Mouse (Mus musculus): Measurements from ENCODE around the gene A030003K21Rik.
"Not testable (repeated sequence)": the region's sequence is repeated elsewhere in the genome, so short reads cannot be mapped to it uniquely, and the experiment has no call there.

Gene A030003K21Rik

GRCm38 (mm10) chr1:82943295-82943694, at the start of gene A030003K21Rik:
Gene A030003K21Rik (minus strand): TSS chr1:82943388.
- in situ Hi-C loops (cut with MboI; ENCODE audit: unreplicated experiment in 2 of 2): not testable (repeated sequence)

DNA sequence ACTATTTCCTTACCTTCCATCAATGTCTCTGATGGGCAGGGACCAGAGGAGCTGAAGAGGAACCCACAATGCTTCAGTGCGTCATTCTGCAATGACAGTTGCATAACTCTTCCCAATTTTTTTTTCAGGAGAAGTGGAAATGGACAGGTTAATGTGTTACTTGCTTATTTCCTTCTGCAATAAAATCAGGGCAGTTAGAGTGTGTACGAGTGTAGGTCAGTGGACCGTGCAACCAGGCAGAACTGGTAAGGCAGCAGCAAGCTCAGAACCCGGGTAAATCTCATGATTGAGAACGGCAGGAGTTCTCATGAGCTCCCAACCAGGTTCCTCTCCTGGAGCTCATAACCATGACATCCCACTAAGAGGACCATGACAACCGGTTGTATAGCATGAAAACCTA, 48.9 kb upstream of the A030003K21Rik start:
- in situ Hi-C loops (cut with MboI; ENCODE audit: unreplicated experiment in 2 of 2): loop anchor here in 1 of 2 experiments (25.0 kb wide), 1 partner anchor 430 kb away; no protein-coding TSS in a partner anchor

GRCm38 (mm10) chr1:82991596-82991995, 48.4 kb upstream of the A030003K21Rik start:
- in situ Hi-C loops (cut with MboI; ENCODE audit: unreplicated experiment in 2 of 2): loop anchor here in 1 of 2 experiments (25.0 kb wide), 1 partner anchor 429 kb away; no protein-coding TSS in a partner anchor

DNA sequence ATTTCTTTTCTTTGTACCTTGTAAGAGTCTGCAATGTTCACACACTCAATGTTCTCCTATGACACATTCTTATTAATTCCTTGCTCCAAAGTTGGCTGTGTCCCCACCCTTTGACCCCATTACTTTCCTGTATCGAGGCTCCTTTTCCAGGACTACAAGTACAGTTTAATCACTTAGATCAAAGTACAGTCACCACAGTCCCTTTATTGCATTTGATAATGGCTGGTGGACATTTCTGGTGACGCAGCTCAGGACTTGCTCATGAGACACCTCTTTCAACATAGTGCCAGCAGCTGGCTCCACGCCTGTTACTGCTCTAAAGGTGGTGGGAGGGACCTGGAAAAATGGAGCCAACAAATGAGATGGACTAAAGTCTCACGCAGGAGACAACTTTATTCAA, 47.9 kb upstream of the A030003K21Rik start:
- in situ Hi-C loops (cut with MboI; ENCODE audit: unreplicated experiment in 2 of 2): loop anchor here in 1 of 2 experiments (25.0 kb wide), 1 partner anchor 429 kb away; no protein-coding TSS in a partner anchor

- in situ Hi-C loops (cut with MboI; ENCODE audit: unreplicated experiment in 2 of 2): loop anchor here (5.0 to 25.0 kb wide), 3 partner anchors 185 to 1683 kb away; no protein-coding TSS in a partner anchor
These were observed 44.5 kb upstream of the A030003K21Rik start for GRCm38 (mm10) chr1:82987530-82988198.

GRCm38 (mm10) chr1:82986738-82987137, 43.5 kb upstream of the A030003K21Rik start:
- in situ Hi-C loops (cut with MboI; ENCODE audit: unreplicated experiment in 2 of 2): loop anchor here (5.0 to 25.0 kb wide), 3 partner anchors 184 to 1682 kb away; no protein-coding TSS in a partner anchor

DNA sequence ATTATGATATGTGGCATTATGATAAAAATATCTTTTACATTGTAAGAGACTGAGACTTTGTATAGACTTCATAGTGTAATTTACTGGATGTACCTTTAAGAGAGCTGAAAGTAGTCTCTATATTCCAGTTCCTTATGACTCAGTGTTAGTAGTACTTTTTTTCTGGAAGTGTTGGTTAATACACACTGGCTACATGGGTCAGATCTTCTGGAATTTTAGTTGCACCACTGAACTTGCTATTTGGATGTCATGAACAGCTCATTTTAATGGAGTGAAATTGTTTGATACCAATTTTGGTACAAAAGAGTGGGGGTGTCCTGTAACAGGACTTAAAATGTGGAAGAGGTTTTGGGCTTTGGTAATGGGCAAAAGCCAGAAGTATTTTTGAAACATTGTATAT, 34.7 kb upstream of the A030003K21Rik start:
- in situ Hi-C loops (cut with MboI; ENCODE audit: unreplicated experiment in 2 of 2): loop anchor here in 1 of 2 experiments (25.0 kb wide), 1 partner anchor 416 kb away; no protein-coding TSS in a partner anchor

DNA sequence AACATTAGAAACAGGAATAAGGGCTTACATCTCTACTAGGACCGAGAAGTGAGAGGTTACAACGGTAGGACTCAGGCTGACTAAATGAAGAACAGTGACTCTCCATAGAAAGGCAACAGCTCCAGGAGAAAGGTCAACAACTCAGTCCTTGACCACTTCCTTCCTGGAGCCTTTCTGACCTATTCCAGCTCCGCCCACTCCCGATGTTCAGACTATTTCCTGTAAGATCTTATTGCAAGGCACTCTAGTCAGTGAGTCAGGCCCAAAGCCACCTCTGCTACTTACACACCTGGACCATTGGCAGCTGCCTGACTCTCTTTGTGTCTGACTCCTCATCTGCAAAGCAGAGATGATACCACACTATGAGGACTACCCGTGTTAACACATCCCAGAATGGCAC, 32.6 kb upstream of the A030003K21Rik start:
- in situ Hi-C loops (cut with MboI; ENCODE audit: unreplicated experiment in 2 of 2): loop anchor here in 1 of 2 experiments (25.0 kb wide), 1 partner anchor 413 kb away; no protein-coding TSS in a partner anchor

DNA sequence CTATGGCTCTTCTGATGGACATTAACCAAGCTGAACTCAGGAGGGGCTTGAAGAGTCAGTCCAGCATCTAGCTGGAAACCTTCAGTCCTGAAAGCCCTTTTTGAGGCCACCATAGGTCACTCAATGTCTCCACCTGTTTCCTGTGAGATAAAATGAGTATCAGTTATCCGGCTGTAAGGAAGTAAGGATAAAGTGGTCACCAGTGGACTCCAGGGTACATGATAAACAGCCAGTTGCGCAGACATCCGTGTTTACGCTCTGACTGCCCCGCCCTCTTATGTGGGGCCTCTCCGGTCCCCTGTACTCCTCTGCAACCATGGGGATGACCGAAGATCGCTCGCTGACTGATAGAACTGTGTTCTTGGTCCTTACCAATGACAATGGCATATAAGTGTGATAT, 31.2 kb upstream of the A030003K21Rik start:
- in situ Hi-C loops (cut with MboI; ENCODE audit: unreplicated experiment in 2 of 2): no loop called here

DNA sequence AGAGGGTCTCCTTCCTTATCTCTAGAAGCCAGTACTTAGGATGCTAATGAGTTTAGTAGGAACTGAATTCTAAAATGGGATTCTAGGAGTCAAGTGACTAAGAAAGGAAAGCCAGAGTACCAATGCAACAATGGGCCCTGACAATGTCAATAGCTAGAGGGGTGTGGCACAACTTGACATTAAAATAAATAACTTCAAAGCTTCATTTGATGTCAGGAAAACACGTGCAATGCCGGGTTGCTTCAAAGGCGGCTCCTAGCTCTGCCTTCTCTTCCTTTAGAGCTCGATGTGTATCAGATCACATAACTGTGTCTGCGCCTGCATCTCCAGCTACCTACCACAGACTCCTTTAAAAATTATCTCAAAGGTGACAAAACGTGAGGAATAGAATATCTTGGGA, 30.7 kb upstream of the A030003K21Rik start:
- in situ Hi-C loops (cut with MboI; ENCODE audit: unreplicated experiment in 2 of 2): no loop called here

DNA sequence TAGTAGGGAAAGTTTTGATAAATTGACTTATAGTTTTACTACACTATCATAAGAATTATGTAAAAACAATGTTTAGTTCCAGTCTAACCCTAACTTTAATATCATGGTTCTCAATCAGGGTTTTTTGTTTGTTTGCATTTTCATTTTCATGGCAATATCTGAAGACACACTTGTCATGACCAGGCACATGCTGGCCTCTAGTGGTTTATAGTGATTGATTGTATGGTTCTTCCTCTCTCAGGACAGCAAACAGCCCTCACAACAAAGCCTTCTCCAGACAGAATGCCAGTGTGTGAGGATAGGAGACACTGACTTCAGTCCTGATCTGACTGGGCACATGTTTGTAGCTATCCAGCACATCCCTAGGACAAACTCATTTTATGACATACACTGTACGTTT, 30.1 kb upstream of the A030003K21Rik start:
- in situ Hi-C loops (cut with MboI; ENCODE audit: unreplicated experiment in 2 of 2): no loop called here

DNA sequence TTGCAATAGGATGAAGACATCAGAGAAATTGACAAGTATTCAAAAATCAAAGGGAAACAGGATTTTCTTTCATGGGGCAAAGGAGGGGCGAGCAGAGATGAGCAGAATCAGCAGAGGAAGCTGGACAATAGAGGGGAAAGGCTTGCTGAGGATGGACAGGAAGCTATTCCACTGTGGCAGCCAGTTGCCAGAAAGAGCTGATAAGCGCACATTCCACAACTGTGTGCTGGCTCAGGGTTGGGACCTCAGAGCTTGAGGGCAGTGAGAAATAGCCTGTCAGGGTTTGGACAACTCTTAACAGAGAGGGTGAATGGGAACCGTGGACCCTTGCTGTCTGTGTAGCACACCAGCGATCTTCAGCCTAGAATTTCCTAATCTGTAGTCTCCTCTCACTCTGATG, 28.9 kb upstream of the A030003K21Rik start:
- in situ Hi-C loops (cut with MboI; ENCODE audit: unreplicated experiment in 2 of 2): no loop called here

GRCm38 (mm10) chr1:82966413-82966812, 23.2 kb upstream of the A030003K21Rik start:
- in situ Hi-C loops (cut with MboI; ENCODE audit: unreplicated experiment in 2 of 2): no loop called here

GRCm38 (mm10) chr1:82959870-82960385, 16.7 kb upstream of the A030003K21Rik start, which contains the start of gene Gm47955:
Gene Gm47955 (plus strand): TSS chr1:82960286.
- in situ Hi-C loops (cut with MboI; ENCODE audit: unreplicated experiment in 2 of 2): no loop called here

GRCm38 (mm10) chr1:82955913-82956312, 12.7 kb upstream of the A030003K21Rik start, which contains the start of gene Gm7544:
Gene Gm7544 (minus strand): TSS chr1:82956013.
- in situ Hi-C loops (cut with MboI; ENCODE audit: unreplicated experiment in 2 of 2): not testable (repeated sequence)

DNA sequence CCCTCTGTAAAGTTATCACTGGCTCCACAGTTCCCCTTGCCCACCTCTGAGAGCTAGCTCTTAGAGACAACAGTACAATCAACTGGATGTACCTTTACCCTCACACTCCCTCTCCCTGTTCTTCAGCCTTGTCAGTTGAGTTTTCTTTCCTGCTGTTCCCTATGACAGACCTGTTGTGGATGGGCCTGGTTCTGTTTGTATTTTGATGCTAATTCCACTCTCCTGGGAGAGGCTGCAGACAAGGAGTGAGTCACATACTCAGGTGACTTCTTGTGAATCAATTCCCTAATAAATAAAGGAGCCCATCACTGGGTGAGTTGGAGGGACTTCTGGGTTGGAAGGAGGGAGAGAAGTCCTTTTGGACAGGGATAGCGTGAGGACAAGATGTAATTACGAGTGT, 5.4 kb upstream of the A030003K21Rik start:
- in situ Hi-C loops (cut with MboI; ENCODE audit: unreplicated experiment in 2 of 2): no loop called here

GRCm38 (mm10) chr1:82946029-82946428, 2.8 kb upstream of the A030003K21Rik start:
- in situ Hi-C loops (cut with MboI; ENCODE audit: unreplicated experiment in 2 of 2): not testable (repeated sequence)

GRCm38 (mm10) chr1:82942505-82942904, 683 bp downstream of the A030003K21Rik start:
- in situ Hi-C loops (cut with MboI; ENCODE audit: unreplicated experiment in 2 of 2): not testable (repeated sequence)

- in situ Hi-C loops (cut with MboI; ENCODE audit: unreplicated experiment in 2 of 2): no loop called here
These were observed 4.5 kb downstream of the A030003K21Rik start for GRCm38 (mm10) chr1:82938666-82939065.

GRCm38 (mm10) chr1:82931326-82931725, 11.9 kb downstream of the A030003K21Rik start, which contains the start of gene Gm6217:
Gene Gm6217 (minus strand): TSS chr1:82931399.
- in situ Hi-C loops (cut with MboI; ENCODE audit: unreplicated experiment in 2 of 2): not testable (repeated sequence)

GRCm38 (mm10) chr1:82930558-82930957, 12.6 kb downstream of the A030003K21Rik start:
- in situ Hi-C loops (cut with MboI; ENCODE audit: unreplicated experiment in 2 of 2): not testable (repeated sequence)
